Mouse (Mus musculus) G1E (cell line): ENCODE measurements around the gene Aspdh. TPM values are rescaled to one million over a fixed set of nuclear protein-coding genes. Genes with fewer than 3 reads are reported as not detected.

Experiments
- ATAC-seq: 2 replicates; pipeline ENCODE4 v1.8.0; 2016; ENCODE audit warnings: mild to moderate bottlenecking; ENCODE audit not compliant: insufficient number of reproducible peaks, poor library complexity, low FRiP score, severe bottlenecking; ENCODE audit errors: extremely low read depth
- DNase-seq: peaks from one replicate; pipeline ENCODE4 v3.0.0; 2012; ENCODE audit warnings: low spot score
- H3K27me3 ChIP-seq: 2 replicates; pipeline ENCODE4 v1.6.1; 2012; ENCODE audit warnings: mild to moderate bottlenecking, low read length, inconsistent platforms; ENCODE audit not compliant: insufficient read depth
- H3K36me3 ChIP-seq: replicated peaks from 2 replicates; pipeline ENCODE3; 2012; ENCODE audit warnings: mild to moderate bottlenecking, inconsistent platforms
- H3K4me1 ChIP-seq: 2 replicates; pipeline ENCODE4 v1.6.1; 2012; ENCODE audit warnings: low read depth, low read length, inconsistent platforms, mixed read lengths; ENCODE audit not compliant: insufficient read depth
- H3K4me3 ChIP-seq: 2 replicates; pipeline ENCODE4 v1.5.1; 2012; ENCODE audit warnings: low read depth, mild to moderate bottlenecking, inconsistent platforms, low read length, moderate library complexity, mixed read lengths
- H3K9me3 ChIP-seq: replicated peaks from 2 replicates; pipeline ENCODE4 v1.6.1; 2012; ENCODE audit warnings: inconsistent platforms
- CTCF ChIP-seq: IDR thresholded peaks from 2 replicates; pipeline ENCODE4 v1.5.1; 2012; ENCODE audit warnings: low read depth, low read length, inconsistent platforms, mixed read lengths
- GATA1 ChIP-seq: IDR thresholded peaks from 2 replicates; pipeline ENCODE4 v1.6.1; 2012; ENCODE audit warnings: borderline replicate concordance, low read length, inconsistent platforms, mixed read lengths
- GATA2 ChIP-seq: IDR thresholded peaks from 2 replicates; pipeline ENCODE4 v1.6.1; 2012; ENCODE audit warnings: low read depth, low read length, inconsistent platforms, borderline replicate concordance
- POLR2AphosphoS5 ChIP-seq: IDR thresholded peaks from 2 replicates; pipeline ENCODE4 v1.6.1; 2012; ENCODE audit warnings: low read depth, low read length, inconsistent platforms; ENCODE audit not compliant: insufficient replicate concordance
- TAL1 ChIP-seq: conservative IDR thresholded peaks from 2 replicates; pipeline ENCODE4 v1.6.1; 2012; ENCODE audit warnings: low read depth, low read length, inconsistent platforms, mixed read lengths
- polyA plus RNA-seq: library from polyadenylated mRNA; stranded (reverse); fragments of >175 nt; gene quantifications from 2 replicates; pipeline ENCODE4 v1.2.3, GENCODE M21; 2012
- total RNA-seq, 2 experiments: library from RNA; stranded (forward) in 1 of 2; stranded (reverse) in 1 of 2; fragments of 200-1000 nt in 1 of 2; fragments of >200 nt in 1 of 2; fragmentation: Nextera tagmentation in 1 of 2; gene quantifications; 2 replicates each; pipeline ENCODE4 v1.2.3; 2014 to 2017

Aspdh gene
- total RNA-seq (2014; fragmentation: Nextera tagmentation) (not detected in 2 replicates), total RNA-seq (2017) (not detected in 2 replicates), polyA plus RNA-seq (not detected in 2 replicates)

- Histone ChIP-seq H3K27me3 (peaks cover 19% of the 10 kb centered on the region; the same call in 1 of the 2 replicates), H3K9me3 (peaks cover 12% of the 10 kb centered on the region; the same call in 1 of the 2 replicates), H3K36me3 (peaks cover 15% of the 10 kb centered on the region), H3K4me1 (peaks cover 42% of the 10 kb centered on the region), H3K4me3 (no peak within 1 kb of the TSS)
- ATAC-seq (no peak), DNase-seq (no peak)
- no peak for TF ChIP-seq CTCF
- no peak for TF ChIP-seq GATA1
- TF ChIP-seq POLR2AphosphoS5, result no peak
- TF ChIP-seq TAL1, result no peak
- TF ChIP-seq GATA2, result no peak
These were observed at the start of gene Aspdh for GRCm38 (mm10) chr7:44465111-44465510. Gene Aspdh (plus strand): TSS chr7:44465391.

DNA sequence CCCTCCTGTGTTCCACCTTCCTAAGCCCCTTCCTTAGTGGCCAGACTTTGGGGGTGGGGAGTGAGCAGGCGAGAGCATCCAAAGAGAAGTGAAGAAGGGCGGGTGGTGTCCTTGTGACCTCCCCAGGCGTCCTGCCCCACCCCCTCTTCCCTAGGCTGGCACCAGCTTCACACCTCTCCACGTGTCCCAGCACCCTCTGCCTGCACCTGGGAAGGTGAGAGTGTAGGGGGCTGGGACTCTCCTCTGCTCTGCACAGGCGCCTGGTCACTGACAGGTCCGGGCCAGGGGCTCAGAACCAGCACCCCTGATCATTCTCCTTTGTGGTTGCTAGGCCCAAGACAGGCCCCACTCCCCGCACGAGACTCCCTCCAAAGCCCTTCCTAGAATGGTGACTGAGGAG lies 37.5 kb upstream of the Aspdh start:
- Histone ChIP-seq H3K36me3 (no peaks in the 10 kb centered on the region), H3K9me3 (no peaks in the 10 kb centered on the region), H3K4me3 (no peak overlapping the region), H3K27me3 (peaks cover 32% of the 10 kb centered on the region), H3K4me1 (no peaks in the 10 kb centered on the region)
- DNase-seq, result no peak
- TF ChIP-seq GATA2 (no peak), GATA1 (no peak), TAL1 (no peak)
- no peak for ATAC-seq

- Histone ChIP-seq H3K36me3 (no peaks in the 10 kb centered on the region), H3K4me3 (no peak overlapping the region), H3K9me3 (no peaks in the 10 kb centered on the region), H3K4me1 (peaks cover 2% of the 10 kb centered on the region), H3K27me3 (peaks cover 32% of the 10 kb centered on the region)
- TF ChIP-seq TAL1 (no peak), CTCF (no peak), GATA1 (no peak), GATA2 (no peak), POLR2AphosphoS5 (no peak)
- ATAC-seq, result no peak
- DNase-seq, result no peak
These were observed 36.8 kb upstream of the Aspdh start for GRCm38 (mm10) chr7:44428171-44428950.

- Histone ChIP-seq H3K27me3 (peaks cover 32% of the 10 kb centered on the region), H3K36me3 (no peaks in the 10 kb centered on the region), H3K4me1 (peaks cover 6% of the 10 kb centered on the region), H3K9me3 (no peaks in the 10 kb centered on the region), H3K4me3 (no peak within 1 kb of the TSS)
- DNase-seq, result no peak
- no peak for ATAC-seq
- TF ChIP-seq TAL1, result no peak
- TF ChIP-seq POLR2AphosphoS5, result no peak
- TF ChIP-seq GATA2, result no peak
These were observed 36.1 kb upstream of the Aspdh start, which contains the start of gene Lrrc4b for GRCm38 (mm10) chr7:44428968-44429521. Gene Lrrc4b (plus strand): TSS chr7:44429018.

DNA sequence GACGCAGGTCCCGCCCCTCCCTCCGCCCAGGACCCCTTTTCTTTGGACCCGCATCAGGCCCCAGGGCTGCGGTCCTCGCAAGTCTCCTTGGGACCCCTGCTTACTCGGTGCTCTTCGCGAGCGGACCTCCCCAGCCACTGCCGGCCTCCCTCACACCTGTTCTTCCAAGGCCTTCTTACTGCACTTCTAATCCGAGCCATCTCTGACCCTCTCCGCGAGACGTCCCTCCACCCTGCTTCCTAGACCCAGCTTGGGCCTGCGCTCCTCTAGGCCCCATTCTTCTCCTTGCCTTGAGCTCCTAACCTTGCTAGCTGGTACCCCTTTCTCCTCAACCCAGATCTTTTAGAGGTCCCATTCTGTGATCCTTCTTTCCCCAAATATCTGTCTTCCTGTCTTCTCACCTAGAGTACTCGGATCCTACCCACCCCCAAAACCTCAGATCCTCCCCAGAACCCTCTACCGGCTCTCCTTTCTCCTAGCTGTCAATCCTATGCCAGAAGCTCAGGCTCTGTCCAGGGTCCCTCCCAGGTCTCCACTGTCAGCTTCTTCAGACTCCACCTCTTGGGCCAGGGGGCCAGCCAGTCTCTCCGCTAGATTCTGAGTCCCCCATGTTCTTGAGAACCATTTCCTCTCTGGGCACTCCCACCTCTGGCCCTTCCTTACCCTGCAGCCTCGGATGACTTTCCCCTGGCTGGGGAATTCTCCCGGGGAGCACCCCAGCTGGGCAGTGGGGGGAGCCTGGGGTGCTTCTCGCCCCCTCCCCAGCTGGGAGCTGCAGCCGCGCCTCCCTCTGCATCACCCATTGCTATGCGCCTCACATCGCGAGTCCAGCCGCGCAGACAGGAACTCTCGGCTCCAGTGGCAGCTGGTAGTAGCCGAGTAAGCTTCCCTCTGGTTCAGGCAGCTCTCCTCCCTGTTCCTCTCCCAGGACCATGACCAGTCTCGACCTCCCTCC lies 35.4 kb upstream of the Aspdh start:
- no peaks in the 10 kb centered on the region for H3K36me3 ChIP-seq
- TF ChIP-seq CTCF (no peak), GATA1 (no peak), POLR2AphosphoS5 (no peak), GATA2 (no peak), TAL1 (no peak)
- H3K27me3 ChIP-seq, result peaks cover 34% of the 10 kb centered on the region
- ATAC-seq, result no peak
- no peak for DNase-seq
- no peaks in the 10 kb centered on the region for H3K9me3 ChIP-seq
- no peak overlapping the region for H3K4me3 ChIP-seq
- peaks cover 6% of the 10 kb centered on the region for H3K4me1 ChIP-seq

- no peak for DNase-seq
- Histone ChIP-seq H3K9me3 (no peaks in the 10 kb centered on the region), H3K4me1 (peaks cover 6% of the 10 kb centered on the region), H3K36me3 (no peaks in the 10 kb centered on the region), H3K4me3 (no peak overlapping the region), H3K27me3 (peaks cover 34% of the 10 kb centered on the region)
- TF ChIP-seq TAL1, result no peak
- TF ChIP-seq GATA1, result no peak
- no peak for TF ChIP-seq CTCF
- TF ChIP-seq GATA2, result no peak
- TF ChIP-seq POLR2AphosphoS5, result no peak
- no peak for ATAC-seq
These were observed 32.6 kb upstream of the Aspdh start for GRCm38 (mm10) chr7:44432550-44432949.
